Mouse (Mus musculus) megakaryocyte, embryonic 14.5 days (primary cell): Measurements from ENCODE around the gene Gm20388. TPM values are rescaled to one million over a fixed set of nuclear protein-coding genes. Genes with fewer than 3 reads are reported as not detected.

Source experiments
- H3K27me3 ChIP-seq: replicated peaks from 2 replicates; pipeline ENCODE3; 2012; ENCODE audit warnings: inconsistent platforms
- H3K36me3 ChIP-seq: replicated peaks from 2 replicates; pipeline ENCODE3; 2012; ENCODE audit warnings: low read length, inconsistent platforms, mixed read lengths
- H3K4me1 ChIP-seq: 2 replicates; pipeline ENCODE4 v1.6.1; 2012; ENCODE audit warnings: inconsistent platforms
- H3K4me3 ChIP-seq: replicated peaks from 2 replicates; pipeline ENCODE3; 2012; ENCODE audit warnings: moderate library complexity, mild to moderate bottlenecking, inconsistent platforms
- H3K9me3 ChIP-seq: 2 replicates; pipeline ENCODE4 v1.6.1; 2012; ENCODE audit warnings: inconsistent platforms
- FLI1 ChIP-seq: IDR thresholded peaks from 2 replicates; pipeline ENCODE4 v1.6.1; 2012; ENCODE audit warnings: low read length, inconsistent platforms, mixed read lengths
- GATA1 ChIP-seq: IDR thresholded peaks from 3 replicates; pipeline ENCODE4 v1.6.1; 2012; ENCODE audit warnings: mixed read lengths, low read length, inconsistent platforms, borderline replicate concordance
- polyA plus RNA-seq: library from polyadenylated mRNA; stranded (reverse); fragments of >175 nt; gene quantifications from 2 replicates; pipeline ENCODE4 v1.2.3, GENCODE M21; 2012; ENCODE audit warnings: low replicate concordance; ENCODE audit not compliant: insufficient read depth

Gene Gm20388
- polyA plus RNA-seq, 1 experiment, result 111 TPM

DNA sequence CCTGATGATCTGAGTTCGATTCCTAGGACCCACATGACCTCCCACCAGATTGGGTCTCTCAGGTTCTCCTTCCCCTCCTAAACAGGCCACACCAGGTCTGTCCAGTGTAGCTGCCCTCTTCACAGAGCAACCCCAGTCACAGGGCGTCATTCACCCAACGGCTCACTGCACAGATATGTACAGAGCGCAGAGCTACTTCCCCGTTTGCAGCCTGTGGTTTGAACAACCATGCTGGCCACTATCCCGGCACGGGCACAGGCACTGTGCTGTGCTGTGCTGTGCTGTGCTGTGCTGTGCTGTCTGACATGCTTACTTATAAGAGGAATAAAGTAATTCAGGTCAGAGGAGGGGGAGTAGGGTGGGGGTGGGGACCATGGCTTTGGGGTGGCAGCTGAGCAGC, 105.8 kb downstream of the Gm20388 start:
- Histone ChIP-seq H3K36me3 (no peaks in the 10 kb centered on the region), H3K27me3 (peaks cover 90% of the 10 kb centered on the region), H3K9me3 (0 out of 2 replicates have a peak, but pooled peaks cover 5% of the 10 kb centered on the region), H3K4me1 (peaks cover 13% of the 10 kb centered on the region), H3K4me3 (no peak overlapping the region)
- no peak for TF ChIP-seq GATA1
- TF ChIP-seq FLI1, result no peak

- no peak for TF ChIP-seq FLI1
- no peak for TF ChIP-seq GATA1
Measured at GRCm38 (mm10) chr8:120017349-120017748, 106.7 kb downstream of the Gm20388 start.

GRCm38 (mm10) chr8:120017786-120018185, 107.1 kb downstream of the Gm20388 start:
- Histone ChIP-seq H3K9me3 (peaks cover 11% of the 10 kb centered on the region), H3K4me3 (no peak overlapping the region), H3K36me3 (no peaks in the 10 kb centered on the region), H3K4me1 (peaks cover 13% of the 10 kb centered on the region), H3K27me3 (peaks cover 93% of the 10 kb centered on the region)
- TF ChIP-seq GATA1 (no peak), FLI1 (no peak)

More at GRCm38 (mm10) chr8:120017349-120017748, 106.7 kb downstream of the Gm20388 start:
- Histone ChIP-seq H3K4me3 (no peak overlapping the region), H3K9me3 (peaks cover 7% of the 10 kb centered on the region; the same call in 1 of the 2 replicates), H3K27me3 (peaks cover 91% of the 10 kb centered on the region), H3K4me1 (peaks cover 13% of the 10 kb centered on the region), H3K36me3 (no peaks in the 10 kb centered on the region)

DNA sequence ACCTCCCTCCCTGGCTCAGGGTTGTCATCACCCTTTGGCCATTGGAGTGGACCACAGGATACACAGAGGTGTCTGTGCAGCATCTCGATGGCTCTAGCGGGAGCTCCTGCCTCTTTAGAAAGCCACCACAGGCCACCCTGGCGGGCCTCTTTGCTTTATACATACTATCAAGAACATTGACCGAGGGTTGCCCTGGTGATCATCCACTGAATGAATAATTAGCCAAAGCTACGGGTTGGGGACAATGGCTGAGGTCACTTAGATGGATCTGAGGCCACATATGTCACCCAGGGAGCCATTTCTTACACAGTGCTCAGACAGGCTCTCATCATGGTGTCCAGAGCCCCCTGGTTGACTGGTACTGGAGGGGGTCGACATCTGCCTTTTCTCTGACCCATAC, 107.7 kb downstream of the Gm20388 start:
- Histone ChIP-seq H3K4me3 (no peak overlapping the region), H3K36me3 (no peaks in the 10 kb centered on the region), H3K9me3 (peaks cover 15% of the 10 kb centered on the region), H3K4me1 (peaks cover 13% of the 10 kb centered on the region), H3K27me3 (peaks cover 93% of the 10 kb centered on the region)
- TF ChIP-seq GATA1 (no peak), FLI1 (no peak)

DNA sequence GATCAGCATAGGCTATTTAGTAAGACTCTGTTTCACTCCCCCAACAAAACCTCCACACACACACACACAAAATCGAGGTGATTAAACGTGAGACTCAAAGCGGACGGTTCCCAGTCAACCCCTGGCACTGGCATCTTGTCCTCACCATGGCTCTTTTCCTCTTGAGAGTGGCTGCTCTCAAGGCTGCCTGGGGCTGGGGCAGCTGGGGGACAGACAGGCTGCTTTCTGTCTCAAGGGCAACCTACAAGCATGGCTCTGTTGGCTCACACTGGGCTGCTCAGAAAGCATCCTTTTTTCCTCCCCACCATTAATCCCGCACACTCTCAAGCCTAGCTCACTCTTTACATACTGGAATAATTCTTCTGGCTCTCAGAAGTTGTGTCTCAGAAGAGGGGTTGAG, 108.7 kb downstream of the Gm20388 start:
- Histone ChIP-seq H3K36me3 (no peaks in the 10 kb centered on the region), H3K9me3 (peaks cover 15% of the 10 kb centered on the region), H3K4me1 (peaks cover 7% of the 10 kb centered on the region), H3K27me3 (peaks cover 93% of the 10 kb centered on the region), H3K4me3 (no peak overlapping the region)
- no peak for TF ChIP-seq GATA1
- no peak for TF ChIP-seq FLI1

GRCm38 (mm10) chr8:120020298-120020697, 109.7 kb downstream of the Gm20388 start:
- TF ChIP-seq GATA1 (no peak), FLI1 (no peak)
- H3K9me3 ChIP-seq, result peaks cover 15% of the 10 kb centered on the region
- no peaks in the 10 kb centered on the region for H3K36me3 ChIP-seq
- H3K27me3 ChIP-seq, result peaks cover 93% of the 10 kb centered on the region
- H3K4me1 ChIP-seq, result no peaks in the 10 kb centered on the region
- no peak overlapping the region for H3K4me3 ChIP-seq

GRCm38 (mm10) chr8:120026199-120026598, 115.6 kb downstream of the Gm20388 start:
- Histone ChIP-seq H3K27me3 (peaks cover 90% of the 10 kb centered on the region), H3K4me3 (no peak overlapping the region), H3K36me3 (no peaks in the 10 kb centered on the region), H3K4me1 (peaks cover 5% of the 10 kb centered on the region), H3K9me3 (peaks cover 10% of the 10 kb centered on the region)
- TF ChIP-seq GATA1 (no peak), FLI1 (no peak)

- Histone ChIP-seq H3K4me1 (peaks cover 5% of the 10 kb centered on the region), H3K9me3 (peaks cover 10% of the 10 kb centered on the region), H3K36me3 (no peaks in the 10 kb centered on the region), H3K27me3 (peaks cover 88% of the 10 kb centered on the region), H3K4me3 (no peak overlapping the region)
- TF ChIP-seq GATA1 (no peak), FLI1 (no peak)
Measured at GRCm38 (mm10) chr8:120026991-120027390, 116.3 kb downstream of the Gm20388 start.

GRCm38 (mm10) chr8:120030447-120030846, 119.8 kb downstream of the Gm20388 start:
- TF ChIP-seq FLI1 (no peak), GATA1 (no peak)
- Histone ChIP-seq H3K36me3 (no peaks in the 10 kb centered on the region), H3K4me3 (no peak overlapping the region), H3K9me3 (peaks cover 1% of the 10 kb centered on the region), H3K4me1 (peaks cover 5% of the 10 kb centered on the region), H3K27me3 (peaks cover 78% of the 10 kb centered on the region)

DNA sequence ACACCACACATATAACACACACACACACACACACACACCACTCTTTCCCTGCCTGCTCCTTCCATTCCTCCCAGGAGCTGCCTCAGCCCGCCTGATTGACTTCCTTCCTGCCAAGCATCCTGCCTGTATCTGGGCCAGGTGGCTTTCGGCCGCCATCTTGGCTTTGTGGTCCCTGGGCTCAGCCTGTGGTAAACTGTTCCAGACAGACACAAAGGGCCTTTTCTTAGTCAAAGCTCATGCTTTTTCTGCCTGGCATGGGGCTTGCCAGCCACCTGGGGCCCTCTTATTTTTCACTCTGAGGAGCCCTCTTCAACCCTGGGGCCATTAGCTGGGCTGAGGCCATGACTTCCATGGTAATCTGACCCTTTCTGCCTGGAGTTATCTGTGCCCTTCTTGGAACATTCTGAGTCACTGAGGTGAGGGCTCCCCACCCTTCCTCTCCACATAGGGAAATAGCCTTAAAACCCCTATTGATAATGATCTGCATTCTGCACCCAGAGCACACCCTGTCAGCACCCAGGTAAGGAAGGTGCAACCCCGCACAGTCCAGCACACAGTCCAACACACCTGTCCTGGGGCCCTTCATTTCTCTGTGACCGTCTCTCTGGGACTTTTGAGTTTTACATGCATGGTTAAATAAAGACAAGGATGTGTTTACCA, 122.0 kb downstream of the Gm20388 start:
- H3K4me3 ChIP-seq, result no peak overlapping the region
- H3K27me3 ChIP-seq, result peaks cover 80% of the 10 kb centered on the region

More for the DNA sequence above, 122.0 kb downstream of the Gm20388 start:
- Histone ChIP-seq H3K36me3 (no peaks in the 10 kb centered on the region), H3K4me1 (no peaks in the 10 kb centered on the region), H3K9me3 (peaks cover 9% of the 10 kb centered on the region)
- TF ChIP-seq FLI1 (no peak), GATA1 (no peak)
